Mouse (Mus musculus) urinary bladder, postnatal 14 days (tissue): Measurements from ENCODE around the gene Chd6.
"Not testable (repeated sequence)": the region's sequence is repeated elsewhere in the genome, so short reads cannot be mapped to it uniquely, and the experiment has no call there.

ENCODE experiments used
- DNase-seq: peaks from one replicate; pipeline ENCODE4 v3.0.0; 2021; ENCODE audit warnings: low spot score

The Chd6 gene

DNA sequence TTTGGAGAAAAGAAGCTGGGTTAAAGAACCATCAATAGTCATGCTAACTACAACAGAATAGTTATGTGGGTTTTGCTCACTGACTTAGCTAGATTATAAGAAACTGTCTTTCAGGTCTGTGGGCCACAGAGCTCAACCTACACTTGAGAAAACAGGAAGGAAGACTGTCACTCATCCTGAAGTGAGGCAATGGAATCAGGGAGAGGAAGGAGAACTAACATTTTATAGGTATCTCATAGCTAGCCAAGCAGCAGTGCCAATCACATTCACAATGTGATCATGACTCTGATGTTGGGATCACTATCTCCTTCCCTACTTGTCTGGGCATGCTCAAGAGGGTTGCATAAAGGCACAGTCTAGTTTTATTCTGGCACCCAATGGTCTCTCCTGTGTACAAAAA, 121.4 kb downstream of the Chd6 start:
- DNase-seq = no peak

DNA sequence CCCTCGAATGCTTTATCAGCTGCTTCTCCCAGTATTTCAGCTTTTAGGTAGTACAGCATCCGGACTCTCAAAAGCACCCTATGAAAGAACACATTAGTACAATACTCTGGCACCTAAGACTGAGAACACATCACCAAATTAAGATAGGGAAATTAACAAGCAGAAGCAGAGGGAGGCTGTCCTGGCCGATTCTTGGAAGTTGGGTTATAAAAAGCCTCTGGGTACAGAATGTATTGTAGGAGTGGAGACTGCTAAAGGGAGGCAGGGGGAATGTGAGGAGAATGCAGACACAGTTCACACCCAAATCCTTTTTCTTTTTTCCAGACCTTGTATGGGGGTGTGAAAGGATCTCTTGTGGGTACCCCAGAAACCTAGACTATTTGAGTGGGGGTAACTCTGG, 126.2 kb downstream of the Chd6 start:
- DNase-seq = no peak

DNA sequence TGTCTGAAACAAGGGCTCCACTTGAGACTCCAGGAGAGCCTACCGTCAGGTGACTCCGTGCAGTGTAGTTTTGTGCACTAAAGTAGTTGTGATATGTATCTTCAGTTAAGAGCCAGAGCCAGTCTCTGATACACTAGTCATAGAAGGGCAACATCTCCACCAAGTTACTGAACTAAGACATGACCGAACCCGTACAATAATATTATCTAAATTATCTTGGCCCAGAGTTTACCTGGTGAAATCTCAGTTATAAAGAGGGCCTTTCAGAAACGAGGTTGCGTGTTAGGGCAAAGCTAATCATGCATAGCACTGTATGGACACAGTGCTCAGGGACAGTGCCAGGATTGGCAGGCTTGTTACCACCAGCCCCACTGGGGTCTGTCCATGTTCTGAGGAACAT, 127.1 kb downstream of the Chd6 start:
- DNase-seq = peak; percentile 35

GRCm38 (mm10) chr2:160978651-160979050, 130.2 kb downstream of the Chd6 start:
- no peak for DNase-seq

GRCm38 (mm10) chr2:160977248-160977647, 131.6 kb downstream of the Chd6 start:
- peak; percentile 23 for DNase-seq

DNA sequence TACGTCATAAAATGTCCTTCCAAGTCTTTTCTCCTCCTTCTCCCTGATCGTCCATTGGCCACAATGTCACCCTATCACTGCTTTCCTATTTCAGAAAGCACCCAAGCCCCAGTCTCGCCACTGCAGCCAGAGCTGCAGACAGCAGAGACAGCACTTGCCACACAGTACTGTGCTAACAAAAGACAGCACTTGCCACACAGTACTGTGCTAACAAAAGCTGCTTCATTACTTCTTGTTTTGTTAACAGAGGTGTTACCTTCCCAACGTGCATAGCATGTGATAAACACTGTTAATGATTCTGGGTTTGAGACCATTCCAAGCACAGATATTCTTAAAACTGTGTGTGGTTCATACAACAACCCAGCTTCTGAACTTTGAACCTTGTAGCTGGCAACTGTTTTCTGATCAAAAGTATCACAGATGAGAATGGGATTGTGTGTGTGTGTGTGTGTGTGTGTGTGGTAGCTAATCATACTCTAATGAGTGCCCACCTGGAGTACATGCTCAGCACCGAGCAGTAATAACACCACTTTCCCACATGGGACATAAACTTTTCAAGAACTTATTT, 135.1 kb downstream of the Chd6 start:
- DNase-seq = no peak

DNA sequence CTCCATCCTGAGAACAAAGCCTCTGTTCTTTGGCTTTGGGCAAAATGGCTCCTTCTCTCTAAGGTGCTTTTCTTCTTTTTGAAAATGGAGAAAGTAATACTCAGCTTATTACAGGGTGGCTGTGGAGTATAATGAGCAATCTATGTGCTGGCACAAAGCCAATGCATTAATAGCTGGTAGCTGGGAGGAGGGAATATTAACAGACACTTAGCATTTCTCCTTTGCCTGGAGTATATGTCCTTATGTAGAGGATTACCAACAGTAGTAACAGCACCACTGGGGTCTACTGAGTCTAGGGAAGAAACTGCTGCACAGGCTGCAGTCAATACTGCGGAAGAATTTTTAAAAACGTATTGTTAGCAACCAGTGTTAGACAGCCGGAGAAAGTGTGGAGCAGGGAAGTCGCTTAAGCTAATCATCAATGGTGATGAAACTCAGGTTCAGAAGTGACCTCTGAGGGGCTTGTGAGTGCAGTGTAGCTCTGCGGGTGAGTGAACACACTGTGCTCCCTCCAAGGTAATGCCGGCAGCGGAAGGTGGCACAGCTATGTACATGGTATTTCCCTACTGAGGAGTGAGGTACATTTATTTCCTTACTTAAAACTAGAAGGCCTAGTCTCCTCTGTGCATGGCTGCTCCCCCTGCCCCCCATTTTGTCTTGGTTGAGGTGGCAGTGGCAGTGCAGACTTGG, 136.6 kb downstream of the Chd6 start:
- DNase-seq = no peak

- DNase-seq = no peak
Measured at GRCm38 (mm10) chr2:160962149-160962548, 146.7 kb downstream of the Chd6 start.

GRCm38 (mm10) chr2:160960956-160961646, 147.8 kb downstream of the Chd6 start:
- no peak for DNase-seq

DNA sequence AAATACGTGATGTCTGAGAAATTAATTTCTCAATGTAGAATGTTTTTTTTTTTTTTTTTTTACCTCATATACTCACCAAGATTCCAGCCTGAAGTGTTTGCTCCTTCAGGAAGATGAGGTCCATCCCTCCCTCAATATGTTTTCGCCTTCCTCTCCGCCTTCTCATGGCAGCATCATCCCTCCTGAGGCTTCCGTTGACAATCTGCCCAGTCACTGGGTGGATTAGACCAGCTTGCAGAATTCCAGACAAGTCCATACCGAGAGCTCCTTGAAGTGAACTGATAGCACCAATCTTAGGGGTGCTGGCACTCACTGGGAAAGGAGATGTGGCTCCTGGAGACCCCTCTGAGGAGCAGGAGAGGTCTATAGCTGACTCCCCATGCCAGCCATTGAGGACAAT, 149.0 kb downstream of the Chd6 start:
- DNase-seq = no peak

DNA sequence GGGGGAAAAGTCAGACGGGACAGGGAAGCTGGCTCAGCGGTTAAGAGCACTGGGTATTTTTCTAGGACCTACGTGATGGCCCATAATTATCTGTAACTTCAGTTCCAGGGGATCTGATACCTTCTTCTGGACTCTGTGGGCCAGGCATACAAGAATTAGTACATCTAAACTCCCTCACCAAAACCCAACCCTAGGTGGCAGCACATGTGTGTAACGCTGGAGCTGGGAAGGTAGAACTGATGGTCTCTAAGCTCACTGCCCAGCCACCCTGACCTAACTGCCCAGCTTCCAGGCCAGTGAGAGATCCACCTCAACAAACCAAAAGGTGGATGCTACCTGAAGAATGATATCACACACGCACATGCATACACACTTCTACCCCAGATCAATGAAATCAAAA, 150.1 kb downstream of the Chd6 start:
- DNase-seq = no peak

DNA sequence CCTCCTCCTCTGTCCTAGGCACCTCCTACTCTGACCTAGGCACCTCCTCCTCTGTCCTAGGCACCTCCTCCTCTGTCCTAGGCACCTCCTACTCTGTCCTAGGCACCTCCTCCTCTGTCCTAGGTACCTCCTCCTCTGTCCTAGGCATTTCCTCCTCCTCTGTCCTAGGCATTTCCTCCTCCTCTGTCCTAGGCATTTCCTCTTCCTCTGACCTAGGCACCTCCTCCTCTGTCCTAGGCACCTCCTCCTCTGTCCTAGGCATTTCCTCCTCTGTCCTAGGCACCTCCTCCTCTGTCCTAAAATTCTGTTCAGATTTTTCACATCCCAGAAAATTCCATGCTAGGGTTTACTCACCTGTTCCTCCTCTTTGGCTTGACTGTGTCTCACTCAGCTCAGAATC, 151.1 kb downstream of the Chd6 start:
- not testable (repeated sequence) for DNase-seq

DNA sequence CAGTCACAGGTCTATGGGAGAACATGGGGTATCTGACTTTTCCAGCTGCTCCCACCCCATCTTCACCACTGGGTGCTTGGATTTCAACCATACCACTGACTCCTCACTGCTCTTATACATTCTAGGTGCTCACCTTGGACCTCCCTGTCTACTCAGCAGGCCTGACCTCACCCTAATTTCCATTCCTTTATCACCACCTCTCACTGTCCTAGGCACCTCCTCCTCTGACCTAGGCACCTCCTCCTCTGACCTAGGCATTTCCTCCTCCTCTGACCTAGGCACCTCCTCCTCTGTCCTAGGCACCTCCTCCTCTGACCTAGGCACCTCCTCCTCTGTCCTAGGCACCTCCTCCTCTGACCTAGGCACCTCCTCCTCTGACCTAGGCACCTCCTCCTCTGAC, 151.6 kb downstream of the Chd6 start:
- not testable (repeated sequence) for DNase-seq

- no peak for DNase-seq
Measured at GRCm38 (mm10) chr2:160955331-160955730, 153.5 kb downstream of the Chd6 start.

- no peak for DNase-seq
Measured at GRCm38 (mm10) chr2:160954541-160954940, 154.3 kb downstream of the Chd6 start.

DNA sequence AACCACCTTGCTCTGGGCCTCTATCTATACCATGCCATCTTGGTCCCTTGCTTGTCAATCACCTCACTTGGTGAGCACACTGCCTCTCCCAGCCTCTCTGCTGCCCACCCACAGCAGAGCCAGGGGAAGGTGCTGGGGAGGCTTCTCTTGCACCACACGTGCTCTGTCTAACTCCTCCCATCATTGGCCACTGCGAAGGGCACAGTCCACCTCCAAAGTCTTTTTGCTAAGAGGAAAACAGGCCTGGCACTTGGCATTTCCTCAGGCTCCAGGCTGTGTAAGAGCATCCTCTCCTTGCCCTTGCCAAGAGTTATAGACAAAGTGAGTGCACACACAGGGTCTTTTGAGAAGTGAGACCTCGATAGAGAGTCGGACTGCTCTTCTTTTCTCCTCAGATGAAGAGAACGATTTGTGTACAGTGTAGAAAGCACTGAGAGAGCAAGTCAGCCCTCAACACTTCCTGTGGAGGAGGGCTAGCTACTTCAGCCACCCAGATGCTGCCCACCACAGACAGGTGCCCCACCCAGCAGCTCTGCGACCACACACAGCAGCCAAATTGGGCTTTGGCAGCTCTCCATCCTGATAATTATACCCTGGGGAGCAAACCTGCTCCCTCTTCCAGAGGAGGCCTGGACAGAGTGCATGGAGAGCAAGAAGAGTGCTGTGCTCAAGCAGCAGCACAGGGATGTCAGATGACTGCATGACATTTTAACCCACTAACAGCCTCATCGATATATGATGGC, 155.6 kb downstream of the Chd6 start:
- no peak for DNase-seq

GRCm38 (mm10) chr2:160951595-160951994, 157.3 kb downstream of the Chd6 start:
- DNase-seq = no peak

DNA sequence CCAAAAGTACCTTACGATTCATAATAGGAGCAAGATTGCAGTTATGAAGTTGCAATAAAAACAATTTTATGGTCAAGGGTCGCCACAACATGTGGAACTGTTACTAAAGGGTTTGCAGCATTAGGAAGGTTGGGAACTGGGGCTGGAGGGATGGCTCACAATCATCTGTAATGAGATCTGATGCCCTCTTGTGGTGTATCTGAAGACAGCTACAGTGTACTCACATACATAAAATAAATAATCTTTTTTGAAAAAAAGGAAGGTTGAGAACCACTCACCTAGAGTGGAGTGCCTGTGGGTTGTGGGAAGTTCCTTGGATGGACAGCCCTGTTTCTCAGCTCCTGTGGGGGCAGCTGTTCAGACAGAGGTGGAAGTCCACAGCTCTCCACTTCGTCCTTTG, 166.4 kb downstream of the Chd6 start:
- no peak for DNase-seq

DNA sequence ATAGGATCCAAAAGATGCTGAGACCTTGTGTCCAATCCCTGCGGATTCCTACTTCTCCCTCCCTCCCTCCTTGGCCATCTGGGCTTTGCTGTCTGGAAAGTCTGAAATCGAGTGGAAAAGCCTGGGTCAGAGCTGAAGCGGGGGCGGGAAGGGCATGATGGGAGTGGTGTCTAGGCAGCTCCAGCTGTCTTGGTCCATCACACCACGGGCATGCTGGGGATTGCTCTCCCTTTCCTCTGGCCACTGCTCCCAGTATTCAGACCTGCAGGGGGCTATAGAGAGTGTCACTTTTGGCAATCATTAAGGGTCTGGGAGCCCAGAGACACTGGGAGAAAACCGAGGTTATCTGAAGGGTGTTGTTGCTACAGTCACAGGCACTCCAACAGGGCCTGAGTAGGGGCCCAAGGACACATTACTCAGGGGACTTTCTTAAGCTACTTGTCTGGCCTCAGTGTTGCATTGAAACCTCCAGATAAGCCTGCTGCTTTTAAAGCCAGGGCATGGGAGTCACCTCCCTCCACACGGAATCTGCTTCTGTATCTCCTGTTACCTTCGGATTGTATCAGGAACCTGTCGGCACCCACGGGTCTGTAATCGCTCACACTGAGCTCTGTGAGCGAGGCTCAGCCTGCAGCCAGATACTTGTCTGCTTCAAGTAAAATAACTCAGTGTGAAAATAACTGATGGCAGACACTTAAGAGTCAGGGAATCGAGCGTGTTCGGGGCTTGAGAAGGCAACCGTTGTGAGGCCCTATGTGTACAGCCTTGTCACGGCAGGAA, 167.8 kb downstream of the Chd6 start:
- DNase-seq = no peak

- no peak for DNase-seq
Measured at GRCm38 (mm10) chr2:160934451-160934850, 174.4 kb downstream of the Chd6 start.

DNA sequence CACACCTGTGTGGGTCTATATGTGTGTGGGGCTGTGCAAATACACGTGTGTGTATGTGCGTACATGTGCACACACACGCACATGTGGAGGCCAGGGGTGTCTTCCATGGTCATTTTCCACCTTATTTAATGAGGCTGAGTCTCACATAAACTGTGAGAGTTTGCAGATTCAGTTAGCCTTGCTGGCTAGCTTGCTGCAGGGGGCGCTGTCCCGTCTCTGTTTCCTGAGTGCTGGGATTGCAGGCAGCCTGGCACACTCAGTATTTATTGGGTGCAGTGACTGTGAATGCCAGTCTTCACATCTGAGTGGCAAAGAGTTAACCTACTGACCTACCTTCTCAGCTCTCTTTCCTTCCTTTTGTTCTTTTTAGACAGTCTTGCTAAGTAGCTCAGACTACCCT, 175.0 kb downstream of the Chd6 start:
- DNase-seq = no peak

GRCm38 (mm10) chr2:160932981-160933380, 175.9 kb downstream of the Chd6 start:
- DNase-seq = no peak
